Mouse (Mus musculus): ENCODE measurements around the gene Gm45716. TPM values are rescaled to one million over a fixed set of nuclear protein-coding genes. Genes with fewer than 3 reads are reported as not detected.
"Not testable (repeated sequence)": the region's sequence is repeated elsewhere in the genome, so short reads cannot be mapped to it uniquely, and the experiment has no call there.

Gm45716 gene
- polyA plus RNA-seq, 1 experiment = 7.6 TPM

GRCm38 (mm10) chr11:90270132-90270877, 82.8 kb downstream of the Gm45716 start:
- Histone ChIP-seq H3K9me3 (no peaks in the 10 kb centered on the region), H3K36me3 (replicated peaks; ENCODE audit: low read length) (peaks cover 99% of the 10 kb centered on the region), H3K4me1 (peaks cover 49% of the 10 kb centered on the region), H3K4me3 (replicated peaks) (no peak overlapping the region), H3K27me3 (replicated peaks) (no peaks in the 10 kb centered on the region)
- TF ChIP-seq FLI1 (IDR thresholded peaks at IDR 0.05; ENCODE audit: low read length) (no peak), GATA1 (IDR thresholded peaks at IDR 0.05; ENCODE audit: borderline replicate concordance, low read length) (no peak)

- Histone ChIP-seq H3K27me3 (replicated peaks) (no peaks in the 10 kb centered on the region), H3K36me3 (replicated peaks; ENCODE audit: low read length) (peaks cover 95% of the 10 kb centered on the region), H3K9me3 (no peaks in the 10 kb centered on the region), H3K4me3 (replicated peaks) (no peak overlapping the region), H3K4me1 (peaks cover 32% of the 10 kb centered on the region)
- no peak for TF ChIP-seq FLI1 (IDR thresholded peaks at IDR 0.05; ENCODE audit: low read length)
- TF ChIP-seq GATA1 (IDR thresholded peaks at IDR 0.05; ENCODE audit: borderline replicate concordance, low read length) = no peak
These were observed 86.7 kb downstream of the Gm45716 start for GRCm38 (mm10) chr11:90274187-90274586.

- Histone ChIP-seq H3K9me3 (no peaks in the 10 kb centered on the region), H3K4me3 (replicated peaks) (no peak overlapping the region), H3K27me3 (replicated peaks) (no peaks in the 10 kb centered on the region), H3K36me3 (replicated peaks; ENCODE audit: low read length) (peaks cover 84% of the 10 kb centered on the region), H3K4me1 (peaks cover 18% of the 10 kb centered on the region)
- TF ChIP-seq FLI1 (IDR thresholded peaks at IDR 0.05; ENCODE audit: low read length) (no peak), GATA1 (IDR thresholded peaks at IDR 0.05; ENCODE audit: borderline replicate concordance, low read length) (no peak)
These were observed 88.2 kb downstream of the Gm45716 start for GRCm38 (mm10) chr11:90275663-90276062.

GRCm38 (mm10) chr11:90276150-90276549, 88.7 kb downstream of the Gm45716 start:
- no peak overlapping the region for H3K4me3 ChIP-seq (replicated peaks)
- peaks cover 84% of the 10 kb centered on the region for H3K36me3 ChIP-seq (replicated peaks; ENCODE audit: low read length)
- H3K9me3 ChIP-seq = no peaks in the 10 kb centered on the region
- TF ChIP-seq FLI1 (IDR thresholded peaks at IDR 0.05; ENCODE audit: low read length) = no peak
- TF ChIP-seq GATA1 (IDR thresholded peaks at IDR 0.05; ENCODE audit: borderline replicate concordance, low read length) = no peak
- H3K27me3 ChIP-seq (replicated peaks) = no peaks in the 10 kb centered on the region
- peaks cover 17% of the 10 kb centered on the region; the same call in 1 of the 2 replicates for H3K4me1 ChIP-seq

GRCm38 (mm10) chr11:90276561-90276960, 89.1 kb downstream of the Gm45716 start:
- TF ChIP-seq FLI1 (IDR thresholded peaks at IDR 0.05; ENCODE audit: low read length) (no peak), GATA1 (IDR thresholded peaks at IDR 0.05; ENCODE audit: borderline replicate concordance, low read length) (no peak)
- Histone ChIP-seq H3K9me3 (no peaks in the 10 kb centered on the region), H3K27me3 (replicated peaks) (no peaks in the 10 kb centered on the region), H3K36me3 (replicated peaks; ENCODE audit: low read length) (peaks cover 83% of the 10 kb centered on the region), H3K4me1 (peaks cover 17% of the 10 kb centered on the region; the same call in 1 of the 2 replicates), H3K4me3 (replicated peaks) (no peak overlapping the region)

- peaks cover 48% of the 10 kb centered on the region for H3K36me3 ChIP-seq (replicated peaks; ENCODE audit: low read length)
- peaks cover 29% of the 10 kb centered on the region for H3K4me1 ChIP-seq
- no peaks in the 10 kb centered on the region for H3K9me3 ChIP-seq
- H3K4me3 ChIP-seq (replicated peaks) = no peak overlapping the region
- no peaks in the 10 kb centered on the region for H3K27me3 ChIP-seq (replicated peaks)
- TF ChIP-seq FLI1 (IDR thresholded peaks at IDR 0.05; ENCODE audit: low read length) = no peak
- TF ChIP-seq GATA1 (IDR thresholded peaks at IDR 0.05; ENCODE audit: borderline replicate concordance, low read length) = no peak
These were observed 92.6 kb downstream of the Gm45716 start for GRCm38 (mm10) chr11:90280069-90280468.

GRCm38 (mm10) chr11:90281943-90282342, 94.5 kb downstream of the Gm45716 start:
- H3K4me1 ChIP-seq = peaks cover 46% of the 10 kb centered on the region
- H3K36me3 ChIP-seq (replicated peaks; ENCODE audit: low read length) = peaks cover 30% of the 10 kb centered on the region
- H3K9me3 ChIP-seq; H3K4me3 ChIP-seq (replicated peaks); H3K27me3 ChIP-seq (replicated peaks): not testable (repeated sequence)

- peaks cover 58% of the 10 kb centered on the region for H3K4me1 ChIP-seq
- H3K27me3 ChIP-seq (replicated peaks) = no peaks in the 10 kb centered on the region
- H3K9me3 ChIP-seq = no peaks in the 10 kb centered on the region
- TF ChIP-seq FLI1 (IDR thresholded peaks at IDR 0.05; ENCODE audit: low read length) (no peak), GATA1 (IDR thresholded peaks at IDR 0.05; ENCODE audit: borderline replicate concordance, low read length) (no peak)
- H3K36me3 ChIP-seq (replicated peaks; ENCODE audit: low read length) = peaks cover 17% of the 10 kb centered on the region
- H3K4me3 ChIP-seq (replicated peaks) = no peak overlapping the region
These were observed 95.7 kb downstream of the Gm45716 start for GRCm38 (mm10) chr11:90283159-90283558.

GRCm38 (mm10) chr11:90283601-90284000, 96.1 kb downstream of the Gm45716 start:
- Histone ChIP-seq H3K4me1 (peaks cover 63% of the 10 kb centered on the region), H3K36me3 (replicated peaks; ENCODE audit: low read length) (peaks cover 14% of the 10 kb centered on the region), H3K9me3 (no peaks in the 10 kb centered on the region), H3K4me3 (replicated peaks) (no peak overlapping the region), H3K27me3 (replicated peaks) (no peaks in the 10 kb centered on the region)
- TF ChIP-seq GATA1 (IDR thresholded peaks at IDR 0.05; ENCODE audit: borderline replicate concordance, low read length) = no peak
- no peak for TF ChIP-seq FLI1 (IDR thresholded peaks at IDR 0.05; ENCODE audit: low read length)

- Histone ChIP-seq H3K27me3 (replicated peaks) (no peaks in the 10 kb centered on the region), H3K9me3 (no peaks in the 10 kb centered on the region), H3K4me3 (replicated peaks) (no peak overlapping the region), H3K4me1 (peaks cover 65% of the 10 kb centered on the region), H3K36me3 (replicated peaks; ENCODE audit: low read length) (peaks cover 12% of the 10 kb centered on the region)
- TF ChIP-seq GATA1 (IDR thresholded peaks at IDR 0.05; ENCODE audit: borderline replicate concordance, low read length) = no peak
- no peak for TF ChIP-seq FLI1 (IDR thresholded peaks at IDR 0.05; ENCODE audit: low read length)
These were observed 96.6 kb downstream of the Gm45716 start for GRCm38 (mm10) chr11:90284079-90284478.

All from megakaryocyte, embryonic 14.5 days (primary cell).